9 mouse cellular contexts compared by ENCODE assay signal in genomic region chr5:137756882-137757661, GRCm38 (mm10). TPM values are rescaled to one million over a fixed set of nuclear protein-coding genes. Genes with fewer than 3 reads are reported as not detected.
DNase-seq lines count a peak whose midpoint lies in the region; ATAC-seq lines count a peak whose summit lies in the region.
"Had no signal": no experiment of that assay in that cellular context is flagged by ENCODE, and none has a peak within 500 bp of the region (broad histone marks: within the 10 kb centered on the region; RNA-seq: fewer than 3 reads in every experiment).

No protein-coding gene starts in this region.

- 43% methylated on average over 10 of the region's 10 CpGs for WGBS in forebrain, embryonic 12.5 days
- WGBS in heart, embryonic 15.5 days: 32% methylated on average over 10 of the region's 10 CpGs
- 52% methylated on average over 10 of the region's 10 CpGs for WGBS in liver, embryonic 12.5 days (ENCODE audit: insufficient replicate concordance)
- WGBS in stomach, embryonic 16.5 days: 47% methylated on average over 10 of the region's 10 CpGs

- H3K9me3 ChIP-seq in forebrain, embryonic 12.5 days: no peaks in the 10 kb centered on the region
- no peaks in the 10 kb centered on the region for H3K9me3 ChIP-seq in heart, embryonic 15.5 days (replicated peaks)
- no peaks in the 10 kb centered on the region for H3K9me3 ChIP-seq in liver, embryonic 12.5 days (replicated peaks)
- no peaks in the 10 kb centered on the region for H3K9me3 ChIP-seq in stomach, embryonic 16.5 days (replicated peaks; ENCODE audit: control insufficient read depth, low read length)
- H3K9me3 ChIP-seq: embryonic facial prominence, embryonic 15.5 days had no signal

- H3K9ac ChIP-seq in forebrain, embryonic 12.5 days: no peak overlapping the region
- no peak overlapping the region for H3K9ac ChIP-seq in heart, embryonic 15.5 days
- no peak overlapping the region for H3K9ac ChIP-seq in liver, embryonic 12.5 days
- no peak overlapping the region for H3K9ac ChIP-seq in stomach, embryonic 16.5 days (ENCODE audit: low read length)
- H3K9ac ChIP-seq: embryonic facial prominence, embryonic 15.5 days had no signal

- no peak overlapping the region for H3K4me2 ChIP-seq in forebrain, embryonic 12.5 days
- H3K4me2 ChIP-seq in heart, embryonic 15.5 days: peak overlapping the region; percentile 6; the same call in 1 of the 2 replicates
- no peak overlapping the region for H3K4me2 ChIP-seq in liver, embryonic 12.5 days
- H3K4me2 ChIP-seq in stomach, embryonic 16.5 days (ENCODE audit: low read depth, low read length): no peak overlapping the region
- H3K4me2 ChIP-seq: embryonic facial prominence, embryonic 15.5 days had no signal

- H3K27ac ChIP-seq in forebrain, embryonic 12.5 days: no peak overlapping the region
- peak overlapping the region; percentile 74 for H3K27ac ChIP-seq in heart, embryonic 15.5 days
- H3K27ac ChIP-seq in liver, embryonic 12.5 days: no peak overlapping the region
- H3K27ac ChIP-seq in stomach, embryonic 16.5 days (ENCODE audit: low read length): no peak overlapping the region
- H3K27ac ChIP-seq: embryonic facial prominence, embryonic 15.5 days had no signal

- peaks cover 54% of the 10 kb centered on the region for H3K36me3 ChIP-seq in forebrain, embryonic 12.5 days (replicated peaks)
- H3K36me3 ChIP-seq in heart, embryonic 15.5 days: peaks cover 24% of the 10 kb centered on the region
- peaks cover 79% of the 10 kb centered on the region for H3K36me3 ChIP-seq in liver, embryonic 12.5 days
- H3K36me3 ChIP-seq in stomach, embryonic 16.5 days (ENCODE audit: control insufficient read depth, insufficient read depth, low read length): peaks cover 17% of the 10 kb centered on the region; the same call in 1 of the 2 replicates

- H3K4me3 ChIP-seq in forebrain, embryonic 12.5 days (replicated peaks): no peak overlapping the region
- H3K4me3 ChIP-seq in heart, embryonic 15.5 days: no peak overlapping the region
- no peak overlapping the region for H3K4me3 ChIP-seq in liver, embryonic 12.5 days
- no peak overlapping the region for H3K4me3 ChIP-seq in stomach, embryonic 16.5 days (replicated peaks; ENCODE audit: low read length)
- H3K4me3 ChIP-seq: embryonic facial prominence, embryonic 15.5 days had no signal

- H3K27me3 ChIP-seq in forebrain, embryonic 12.5 days: no peaks in the 10 kb centered on the region
- no peaks in the 10 kb centered on the region for H3K27me3 ChIP-seq in heart, embryonic 15.5 days
- no peaks in the 10 kb centered on the region for H3K27me3 ChIP-seq in liver, embryonic 12.5 days (replicated peaks)
- no peaks in the 10 kb centered on the region for H3K27me3 ChIP-seq in stomach, embryonic 16.5 days (ENCODE audit: control insufficient read depth, insufficient read depth, low read length)
- H3K27me3 ChIP-seq: embryonic facial prominence, embryonic 15.5 days had no signal

- peak; percentile 54; the same call in 1 of the 2 replicates for ATAC-seq in forebrain, embryonic 12.5 days (ENCODE audit: low FRiP score)
- ATAC-seq in heart, embryonic 15.5 days (replicated peaks; ENCODE audit: insufficient number of reproducible peaks, insufficient read depth, low FRiP score, low read depth): peak; percentile 24; the same call in 1 of the 2 replicates
- ATAC-seq in liver, embryonic 12.5 days: peak; percentile 46
- 0 out of 2 replicates have a peak, but pooled peaks have one; percentile 15 for ATAC-seq in stomach, embryonic 16.5 days (ENCODE audit: insufficient read depth, low FRiP score)

- peak; percentile 81 to 88 for DNase-seq in CD8-positive naive resting alpha-beta T cell, adult 2 months (ENCODE audit: low read depth in 2 of 2, low spot score in 2 of 2)
- peak; percentile 77 for DNase-seq in c-Kit-negative CD71-positive TER-119-positive erythroid progenitor cells, embryonic 14.5 days (ENCODE audit: low read depth, low spot score)
- DNase-seq in kidney, postnatal 10 days: peak; percentile 91
- peak; percentile 90 for DNase-seq in neural tube, embryonic 10.5 days (ENCODE audit: extremely low spot score, low spot score)

- H3K4me1 ChIP-seq in forebrain, embryonic 12.5 days: peaks cover 8% of the 10 kb centered on the region; the same call in 1 of the 2 replicates
- H3K4me1 ChIP-seq in heart, embryonic 15.5 days (replicated peaks): peaks cover 63% of the 10 kb centered on the region
- peaks cover 47% of the 10 kb centered on the region for H3K4me1 ChIP-seq in liver, embryonic 12.5 days
- H3K4me1 ChIP-seq in stomach, embryonic 16.5 days (ENCODE audit: control insufficient read depth, insufficient read depth, low read length): peaks cover 14% of the 10 kb centered on the region

RNA-seq across cellular contexts. Expression of gene Tsc22d4, which starts 11.5 kb away (rescaled TPM):
- 68.6 and 73.2 TPM in 2 replicates for polyA plus RNA-seq in forebrain, embryonic 12.5 days (2016; fragmentation: Nextera tagmentation; extraction: Ambion mirVana)
- 130 and 164 TPM in 2 replicates for polyA plus RNA-seq in heart, embryonic 15.5 days (2015; fragmentation: Nextera tagmentation; extraction: Ambion mirVana)
- 96.0 and 99.2 TPM in 2 replicates for polyA plus RNA-seq in liver, embryonic 12.5 days (2016; fragmentation: Nextera tagmentation; extraction: Ambion mirVana)
- polyA plus RNA-seq in stomach, embryonic 16.5 days (2015; fragmentation: Nextera tagmentation; extraction: Ambion mirVana): 115 and 119 TPM in 2 replicates

RNA-seq across cellular contexts. Expression of gene Nyap1, which starts 15.7 kb away (rescaled TPM):
- polyA plus RNA-seq in forebrain, embryonic 12.5 days (2016; fragmentation: Nextera tagmentation; extraction: Ambion mirVana): 19.5 and 22.6 TPM in 2 replicates
- 1.2 and 1.6 TPM in 2 replicates for polyA plus RNA-seq in heart, embryonic 15.5 days (2015; fragmentation: Nextera tagmentation; extraction: Ambion mirVana)
- polyA plus RNA-seq in liver, embryonic 12.5 days (2016; fragmentation: Nextera tagmentation; extraction: Ambion mirVana): 0.33 and 0.38 TPM in 2 replicates
- 2.7 and 3.1 TPM in 2 replicates for polyA plus RNA-seq in stomach, embryonic 16.5 days (2015; fragmentation: Nextera tagmentation; extraction: Ambion mirVana)

RNA-seq across cellular contexts. Expression of gene Ppp1r35, which starts 21.6 kb away (rescaled TPM):
- 55.7 and 60.1 TPM in 2 replicates for polyA plus RNA-seq in forebrain, embryonic 12.5 days (2016; fragmentation: Nextera tagmentation; extraction: Ambion mirVana)
- polyA plus RNA-seq in heart, embryonic 15.5 days (2015; fragmentation: Nextera tagmentation; extraction: Ambion mirVana): 21.1 and 25.5 TPM in 2 replicates
- 38.6 and 39.2 TPM in 2 replicates for polyA plus RNA-seq in liver, embryonic 12.5 days (2016; fragmentation: Nextera tagmentation; extraction: Ambion mirVana)
- 9.4 and 17.0 TPM in 2 replicates for polyA plus RNA-seq in stomach, embryonic 16.5 days (2015; fragmentation: Nextera tagmentation; extraction: Ambion mirVana)

RNA-seq across cellular contexts. Expression of gene Mepce, which starts 30.4 kb away (rescaled TPM):
- 13.4 and 15.4 TPM in 2 replicates for polyA plus RNA-seq in forebrain, embryonic 12.5 days (2016; fragmentation: Nextera tagmentation; extraction: Ambion mirVana)
- 5.3 and 7.6 TPM in 2 replicates for polyA plus RNA-seq in heart, embryonic 15.5 days (2015; fragmentation: Nextera tagmentation; extraction: Ambion mirVana)
- polyA plus RNA-seq in liver, embryonic 12.5 days (2016; fragmentation: Nextera tagmentation; extraction: Ambion mirVana): 9.0 and 9.2 TPM in 2 replicates
- polyA plus RNA-seq in stomach, embryonic 16.5 days (2015; fragmentation: Nextera tagmentation; extraction: Ambion mirVana): 7.4 and 8.2 TPM in 2 replicates

RNA-seq across cellular contexts. Expression of gene Zcwpw1, which starts 30.5 kb away (rescaled TPM):
- 14.6 and 15.2 TPM in 2 replicates for polyA plus RNA-seq in forebrain, embryonic 12.5 days (2016; fragmentation: Nextera tagmentation; extraction: Ambion mirVana)
- 7.8 and 11.4 TPM in 2 replicates for polyA plus RNA-seq in heart, embryonic 15.5 days (2015; fragmentation: Nextera tagmentation; extraction: Ambion mirVana)
- 6.9 and 7.5 TPM in 2 replicates for polyA plus RNA-seq in liver, embryonic 12.5 days (2016; fragmentation: Nextera tagmentation; extraction: Ambion mirVana)
- polyA plus RNA-seq in stomach, embryonic 16.5 days (2015; fragmentation: Nextera tagmentation; extraction: Ambion mirVana): 15.4 and 18.0 TPM in 2 replicates
